Mouse (Mus musculus): ENCODE data around the gene Carns1. TPM values are rescaled to one million over a fixed set of nuclear protein-coding genes. Genes with fewer than 3 reads are reported as not detected.
A peak's percentile ranks its signal among the peaks of the same experiment; 100 is the strongest.

Gene Carns1
- polyA plus RNA-seq, 1 experiment from 2014 or later, result 2.5 TPM

GRCm38 (mm10) chr19:4154437-4155222, 20.6 kb downstream of the Carns1 start:
- no peak overlapping the region for H3K9ac ChIP-seq
- H3K4me3 ChIP-seq, result no peak overlapping the region
- no peak overlapping the region for H3K4me2 ChIP-seq
- peaks cover 44% of the 10 kb centered on the region for H3K4me1 ChIP-seq (replicated peaks)
- no peak overlapping the region for H3K27ac ChIP-seq (ENCODE audit: poor library complexity, severe bottlenecking)
- H3K27me3 ChIP-seq (replicated peaks), result no peaks in the 10 kb centered on the region
- H3K36me3 ChIP-seq, result peaks cover 83% of the 10 kb centered on the region
- WGBS, result 71% methylated on average over 13 of the region's 13 CpGs
- no peaks in the 10 kb centered on the region for H3K9me3 ChIP-seq (replicated peaks)
- ATAC-seq (ENCODE audit: insufficient number of reproducible peaks, low FRiP score), result no peak

GRCm38 (mm10) chr19:4153232-4153654, 22.0 kb downstream of the Carns1 start, which contains the start of gene Ptprcap:
TSS of gene Ptprcap (plus strand) at chr19:4153604.
- no peaks in the 10 kb centered on the region for H3K9me3 ChIP-seq (replicated peaks)
- no peak for ATAC-seq (ENCODE audit: insufficient number of reproducible peaks, low FRiP score)
- no peak within 1 kb of the TSS for H3K4me2 ChIP-seq
- H3K27me3 ChIP-seq (replicated peaks), result no peaks in the 10 kb centered on the region
- H3K27ac ChIP-seq (ENCODE audit: poor library complexity, severe bottlenecking), result no peak within 1 kb of the TSS
- H3K4me1 ChIP-seq (replicated peaks), result peaks cover 52% of the 10 kb centered on the region
- H3K9ac ChIP-seq, result no peak within 1 kb of the TSS
- WGBS, result 52% methylated on average over 11 of the region's 11 CpGs
- no peak within 1 kb of the TSS for H3K4me3 ChIP-seq
- peaks cover 69% of the 10 kb centered on the region for H3K36me3 ChIP-seq

- peaks cover 57% of the 10 kb centered on the region for H3K4me1 ChIP-seq (replicated peaks)
- H3K36me3 ChIP-seq, result peaks cover 63% of the 10 kb centered on the region
- H3K9me3 ChIP-seq (replicated peaks), result no peaks in the 10 kb centered on the region
- WGBS, result 84% methylated on average over 8 of the region's 8 CpGs
- H3K27ac ChIP-seq (ENCODE audit: poor library complexity, severe bottlenecking), result no peak overlapping the region
- H3K9ac ChIP-seq, result no peak overlapping the region
- no peaks in the 10 kb centered on the region for H3K27me3 ChIP-seq (replicated peaks)
- H3K4me2 ChIP-seq, result no peak overlapping the region
- no peak overlapping the region for H3K4me3 ChIP-seq
- no peak for ATAC-seq (ENCODE audit: insufficient number of reproducible peaks, low FRiP score)
These were observed 22.6 kb downstream of the Carns1 start for GRCm38 (mm10) chr19:4152445-4153231.

- H3K9ac ChIP-seq, result no peak overlapping the region
- H3K36me3 ChIP-seq, result peaks cover 56% of the 10 kb centered on the region
- H3K4me3 ChIP-seq, result no peak overlapping the region
- peaks cover 57% of the 10 kb centered on the region for H3K4me1 ChIP-seq (replicated peaks)
- no peak for ATAC-seq (ENCODE audit: insufficient number of reproducible peaks, low FRiP score)
- 85% methylated on average over 5 of the region's 5 CpGs for WGBS
- H3K9me3 ChIP-seq (replicated peaks), result no peaks in the 10 kb centered on the region
- H3K27ac ChIP-seq (ENCODE audit: poor library complexity, severe bottlenecking), result peak overlapping the region; percentile 4; the same call in 1 of the 2 replicates
- H3K4me2 ChIP-seq, result no peak overlapping the region
- H3K27me3 ChIP-seq (replicated peaks), result no peaks in the 10 kb centered on the region
These were observed 23.4 kb downstream of the Carns1 start for GRCm38 (mm10) chr19:4151898-4152297.

- no peak overlapping the region for H3K4me3 ChIP-seq
- ATAC-seq (ENCODE audit: insufficient number of reproducible peaks, low FRiP score), result no peak
- no peak overlapping the region for H3K4me2 ChIP-seq
- no peaks in the 10 kb centered on the region for H3K27me3 ChIP-seq (replicated peaks)
- WGBS, result 72% methylated on average over 5 of the region's 5 CpGs
- H3K4me1 ChIP-seq (replicated peaks), result peaks cover 57% of the 10 kb centered on the region
- H3K9me3 ChIP-seq (replicated peaks), result no peaks in the 10 kb centered on the region
- H3K9ac ChIP-seq, result peak overlapping the region; percentile 7; the same call in 1 of the 2 replicates
- H3K27ac ChIP-seq (ENCODE audit: poor library complexity, severe bottlenecking), result no peak overlapping the region
- peaks cover 52% of the 10 kb centered on the region for H3K36me3 ChIP-seq
These were observed 23.8 kb downstream of the Carns1 start for GRCm38 (mm10) chr19:4151488-4151860.

- Histone ChIP-seq H3K9ac (peak overlapping the region; percentile 22; the same call in 1 of the 2 replicates), H3K36me3 (peaks cover 45% of the 10 kb centered on the region), H3K27ac (ENCODE audit: poor library complexity, severe bottlenecking) (no peak overlapping the region), H3K4me2 (no peak overlapping the region), H3K4me3 (no peak overlapping the region), H3K9me3 (replicated peaks) (0 out of 2 replicates have a peak, but pooled peaks cover 2% of the 10 kb centered on the region), H3K27me3 (replicated peaks) (no peaks in the 10 kb centered on the region), H3K4me1 (replicated peaks) (peaks cover 57% of the 10 kb centered on the region)
- ATAC-seq (ENCODE audit: insufficient number of reproducible peaks, low FRiP score), result no peak
- WGBS, result 90% methylated on average over 22 of the region's 22 CpGs
These were observed 24.5 kb downstream of the Carns1 start for GRCm38 (mm10) chr19:4150567-4151487.

- Histone ChIP-seq H3K4me2 (peak overlapping the region; percentile 88), H3K27ac (ENCODE audit: poor library complexity, severe bottlenecking) (no peak overlapping the region), H3K4me3 (peak overlapping the region; percentile 97), H3K9me3 (replicated peaks) (0 out of 2 replicates have a peak, but pooled peaks cover 5% of the 10 kb centered on the region), H3K4me1 (replicated peaks) (peaks cover 55% of the 10 kb centered on the region), H3K27me3 (replicated peaks) (no peaks in the 10 kb centered on the region), H3K36me3 (peaks cover 41% of the 10 kb centered on the region), H3K9ac (peak overlapping the region; percentile 97)
- WGBS, result 92% methylated on average over 17 of the region's 17 CpGs
- no peak for ATAC-seq (ENCODE audit: insufficient number of reproducible peaks, low FRiP score)
These were observed 25.4 kb downstream of the Carns1 start for GRCm38 (mm10) chr19:4149764-4150461.

- H3K4me1 ChIP-seq (replicated peaks), result peaks cover 49% of the 10 kb centered on the region
- H3K9me3 ChIP-seq (replicated peaks), result 0 out of 2 replicates have a peak, but pooled peaks cover 5% of the 10 kb centered on the region
- no peak for ATAC-seq (ENCODE audit: insufficient number of reproducible peaks, low FRiP score)
- peak overlapping the region; percentile 97 for H3K9ac ChIP-seq
- H3K36me3 ChIP-seq, result peaks cover 41% of the 10 kb centered on the region
- H3K4me3 ChIP-seq, result peak overlapping the region; percentile 97
- H3K27me3 ChIP-seq (replicated peaks), result no peaks in the 10 kb centered on the region
- peak overlapping the region; percentile 88 for H3K4me2 ChIP-seq
- WGBS, result 84% methylated on average over 11 of the region's 11 CpGs
- no peak overlapping the region for H3K27ac ChIP-seq (ENCODE audit: poor library complexity, severe bottlenecking)
These were observed 26.0 kb downstream of the Carns1 start for GRCm38 (mm10) chr19:4149283-4149682.

- H3K27me3 ChIP-seq (replicated peaks), result no peaks in the 10 kb centered on the region
- WGBS, result under 1% methylated on average over 8 of the region's 8 CpGs
- H3K4me2 ChIP-seq, result peak overlapping the region; percentile 88
- H3K4me3 ChIP-seq, result peak overlapping the region; percentile 97
- H3K9me3 ChIP-seq (replicated peaks), result 0 out of 2 replicates have a peak, but pooled peaks cover 5% of the 10 kb centered on the region
- H3K27ac ChIP-seq (ENCODE audit: poor library complexity, severe bottlenecking), result peak overlapping the region; percentile 75
- peak; percentile 29 for ATAC-seq (ENCODE audit: insufficient number of reproducible peaks, low FRiP score)
- H3K9ac ChIP-seq, result peak overlapping the region; percentile 97
- peaks cover 39% of the 10 kb centered on the region for H3K36me3 ChIP-seq
- H3K4me1 ChIP-seq (replicated peaks), result peaks cover 46% of the 10 kb centered on the region
These were observed 26.5 kb downstream of the Carns1 start for GRCm38 (mm10) chr19:4148819-4149218.

- H3K4me2 ChIP-seq, result peak within 1 kb of the TSS; percentile 88
- ATAC-seq (ENCODE audit: insufficient number of reproducible peaks, low FRiP score), result peak; percentile 95
- H3K4me1 ChIP-seq (replicated peaks), result peaks cover 43% of the 10 kb centered on the region
- H3K27ac ChIP-seq (ENCODE audit: poor library complexity, severe bottlenecking), result peak within 1 kb of the TSS; percentile 75
- H3K9me3 ChIP-seq (replicated peaks), result 0 out of 2 replicates have a peak, but pooled peaks cover 5% of the 10 kb centered on the region
- under 1% methylated on average over 32 of the region's 33 CpGs for WGBS
- H3K4me3 ChIP-seq, result peak within 1 kb of the TSS; percentile 97
- H3K36me3 ChIP-seq, result peaks cover 36% of the 10 kb centered on the region
- H3K27me3 ChIP-seq (replicated peaks), result no peaks in the 10 kb centered on the region
- H3K9ac ChIP-seq, result peak within 1 kb of the TSS; percentile 97
These were observed 26.8 kb downstream of the Carns1 start, which contains the start of gene Coro1b for GRCm38 (mm10) chr19:4148491-4148806. TSS of gene Coro1b (plus strand) at chr19:4148619.
